Mouse (Mus musculus): Measurements from ENCODE around the gene Homer2. TPM values are rescaled to one million over a fixed set of nuclear protein-coding genes. Genes with fewer than 3 reads are reported as not detected.

The Homer2 gene
- polyA plus RNA-seq, 1 experiment from 2014 or later = 30.5 TPM

DNA sequence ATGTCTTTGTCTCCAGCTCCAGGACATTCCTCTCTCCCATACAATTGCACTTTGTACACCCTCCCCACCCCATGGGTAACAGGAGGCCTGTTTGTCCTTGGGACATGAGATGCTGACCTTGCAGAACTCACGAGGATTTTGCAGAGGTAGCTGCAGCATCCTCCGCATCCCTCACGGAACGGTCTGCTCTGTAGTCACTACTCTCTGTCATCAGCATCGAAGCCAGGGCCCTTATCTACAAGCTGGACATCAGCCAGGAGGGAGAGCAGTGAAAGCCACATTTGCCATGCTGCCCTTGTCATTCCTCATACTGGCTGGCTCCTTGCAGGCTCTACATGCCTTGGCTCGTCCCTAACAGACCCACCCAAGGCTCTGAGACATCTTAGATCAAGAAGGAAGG lies 66.2 kb downstream of the Homer2 start:
- Histone ChIP-seq H3K9me3 (no peaks in the 10 kb centered on the region), H3K9ac (no peak overlapping the region), H3K4me2 (replicated peaks) (no peak overlapping the region), H3K4me3 (no peak overlapping the region), H3K4me1 (no peaks in the 10 kb centered on the region), H3K36me3 (no peaks in the 10 kb centered on the region), H3K27me3 (no peaks in the 10 kb centered on the region), H3K27ac (no peak overlapping the region)
- ATAC-seq (ENCODE audit: insufficient number of reproducible peaks, insufficient read depth, low FRiP score, low TSS enrichment) = no peak
- WGBS = 78% methylated on average over 6 of the region's 6 CpGs

GRCm38 (mm10) chr7:81632586-81632985 lies 74.7 kb downstream of the Homer2 start:
- no peak for ATAC-seq (ENCODE audit: insufficient number of reproducible peaks, insufficient read depth, low FRiP score, low TSS enrichment)
- 80% methylated on average over 6 of the region's 6 CpGs for WGBS
- H3K4me2 ChIP-seq (replicated peaks) = no peak overlapping the region

GRCm38 (mm10) chr7:81631261-81631660 lies 76.1 kb downstream of the Homer2 start:
- Histone ChIP-seq H3K9me3 (no peaks in the 10 kb centered on the region), H3K4me2 (replicated peaks) (no peak overlapping the region), H3K27ac (no peak overlapping the region), H3K4me1 (no peaks in the 10 kb centered on the region), H3K4me3 (no peak overlapping the region), H3K36me3 (no peaks in the 10 kb centered on the region), H3K9ac (no peak overlapping the region), H3K27me3 (no peaks in the 10 kb centered on the region)
- 87% methylated on average over 8 of the region's 8 CpGs for WGBS
- ATAC-seq (ENCODE audit: insufficient number of reproducible peaks, insufficient read depth, low FRiP score, low TSS enrichment) = no peak

More at GRCm38 (mm10) chr7:81632586-81632985, 74.7 kb downstream of the Homer2 start:
- Histone ChIP-seq H3K4me3 (no peak overlapping the region), H3K9ac (no peak overlapping the region), H3K9me3 (no peaks in the 10 kb centered on the region), H3K27me3 (no peaks in the 10 kb centered on the region), H3K36me3 (no peaks in the 10 kb centered on the region), H3K4me1 (no peaks in the 10 kb centered on the region), H3K27ac (no peak overlapping the region)

DNA sequence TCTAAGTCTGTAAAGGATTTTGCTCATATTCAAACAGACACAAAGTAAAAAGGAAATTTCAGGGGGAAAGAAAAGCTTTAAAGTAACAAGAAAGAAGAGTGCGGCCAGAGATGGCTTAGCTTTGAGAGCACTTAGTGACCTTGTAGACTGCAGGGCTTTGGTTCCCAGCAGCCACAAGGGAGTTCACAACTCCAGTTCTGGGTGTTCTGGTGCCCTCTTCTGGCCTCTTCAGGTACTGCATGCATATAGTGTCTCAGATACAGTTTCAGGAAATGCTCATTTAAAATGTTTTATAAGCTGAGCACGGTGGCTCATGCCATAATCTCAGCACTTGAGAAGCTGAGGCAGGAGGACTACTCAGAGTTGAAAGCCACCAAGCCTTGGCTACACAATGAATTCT lies 80.9 kb downstream of the Homer2 start:
- H3K4me1 ChIP-seq = no peaks in the 10 kb centered on the region
- 87% methylated on average over 2 of the region's 2 CpGs for WGBS
- H3K27me3 ChIP-seq = no peaks in the 10 kb centered on the region
- H3K9me3 ChIP-seq = no peaks in the 10 kb centered on the region
- H3K4me3 ChIP-seq = no peak overlapping the region
- no peak overlapping the region for H3K9ac ChIP-seq
- no peak for ATAC-seq (ENCODE audit: insufficient number of reproducible peaks, insufficient read depth, low FRiP score, low TSS enrichment)
- H3K4me2 ChIP-seq (replicated peaks) = no peak overlapping the region
- H3K36me3 ChIP-seq = no peaks in the 10 kb centered on the region
- no peak overlapping the region for H3K27ac ChIP-seq

- no peaks in the 10 kb centered on the region for H3K9me3 ChIP-seq
- no peak overlapping the region for H3K4me2 ChIP-seq (replicated peaks)
- no peaks in the 10 kb centered on the region for H3K4me1 ChIP-seq
- H3K27me3 ChIP-seq = no peaks in the 10 kb centered on the region
- H3K9ac ChIP-seq = no peak overlapping the region
- ATAC-seq (ENCODE audit: insufficient number of reproducible peaks, insufficient read depth, low FRiP score, low TSS enrichment) = no peak
- H3K27ac ChIP-seq = no peak overlapping the region
- no peaks in the 10 kb centered on the region for H3K36me3 ChIP-seq
- WGBS = 82% methylated on average over 6 of the region's 6 CpGs
- H3K4me3 ChIP-seq = no peak overlapping the region
Observed at GRCm38 (mm10) chr7:81623767-81624166, 83.6 kb downstream of the Homer2 start.

DNA sequence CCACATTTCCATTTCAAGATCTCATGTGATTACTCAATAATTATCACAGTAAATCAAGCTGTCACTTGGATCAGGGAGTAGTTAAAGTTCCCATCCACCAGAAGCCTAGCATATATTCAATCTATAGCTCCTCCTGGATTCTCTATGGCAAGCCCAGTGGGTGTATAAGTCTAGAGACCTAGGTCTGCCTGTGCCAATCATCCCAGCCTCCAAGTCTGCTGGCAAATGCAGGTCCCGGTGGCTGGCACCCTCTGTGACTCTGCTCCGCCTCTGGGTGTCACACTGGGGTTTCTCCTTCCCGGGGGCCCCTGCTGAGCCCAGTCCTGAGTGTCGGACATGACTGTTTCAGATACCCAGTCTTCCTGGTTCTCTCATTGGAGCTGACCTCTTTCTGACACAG lies 84.5 kb downstream of the Homer2 start:
- WGBS = 82% methylated on average over 4 of the region's 4 CpGs
- no peaks in the 10 kb centered on the region for H3K9me3 ChIP-seq
- no peak overlapping the region for H3K4me2 ChIP-seq (replicated peaks)
- no peak overlapping the region for H3K4me3 ChIP-seq
- ATAC-seq (ENCODE audit: insufficient number of reproducible peaks, insufficient read depth, low FRiP score, low TSS enrichment) = no peak
- no peak overlapping the region for H3K9ac ChIP-seq
- no peaks in the 10 kb centered on the region for H3K4me1 ChIP-seq
- H3K36me3 ChIP-seq = no peaks in the 10 kb centered on the region
- H3K27ac ChIP-seq = no peak overlapping the region
- H3K27me3 ChIP-seq = no peaks in the 10 kb centered on the region

GRCm38 (mm10) chr7:81615031-81615430 lies 92.3 kb downstream of the Homer2 start:
- Histone ChIP-seq H3K4me3 (no peak overlapping the region), H3K4me2 (replicated peaks) (no peak overlapping the region), H3K4me1 (no peaks in the 10 kb centered on the region), H3K9ac (no peak overlapping the region), H3K27ac (no peak overlapping the region), H3K27me3 (no peaks in the 10 kb centered on the region), H3K9me3 (no peaks in the 10 kb centered on the region), H3K36me3 (no peaks in the 10 kb centered on the region)
- 80% methylated on average over 9 of the region's 9 CpGs for WGBS
- no peak for ATAC-seq (ENCODE audit: insufficient number of reproducible peaks, insufficient read depth, low FRiP score, low TSS enrichment)

DNA sequence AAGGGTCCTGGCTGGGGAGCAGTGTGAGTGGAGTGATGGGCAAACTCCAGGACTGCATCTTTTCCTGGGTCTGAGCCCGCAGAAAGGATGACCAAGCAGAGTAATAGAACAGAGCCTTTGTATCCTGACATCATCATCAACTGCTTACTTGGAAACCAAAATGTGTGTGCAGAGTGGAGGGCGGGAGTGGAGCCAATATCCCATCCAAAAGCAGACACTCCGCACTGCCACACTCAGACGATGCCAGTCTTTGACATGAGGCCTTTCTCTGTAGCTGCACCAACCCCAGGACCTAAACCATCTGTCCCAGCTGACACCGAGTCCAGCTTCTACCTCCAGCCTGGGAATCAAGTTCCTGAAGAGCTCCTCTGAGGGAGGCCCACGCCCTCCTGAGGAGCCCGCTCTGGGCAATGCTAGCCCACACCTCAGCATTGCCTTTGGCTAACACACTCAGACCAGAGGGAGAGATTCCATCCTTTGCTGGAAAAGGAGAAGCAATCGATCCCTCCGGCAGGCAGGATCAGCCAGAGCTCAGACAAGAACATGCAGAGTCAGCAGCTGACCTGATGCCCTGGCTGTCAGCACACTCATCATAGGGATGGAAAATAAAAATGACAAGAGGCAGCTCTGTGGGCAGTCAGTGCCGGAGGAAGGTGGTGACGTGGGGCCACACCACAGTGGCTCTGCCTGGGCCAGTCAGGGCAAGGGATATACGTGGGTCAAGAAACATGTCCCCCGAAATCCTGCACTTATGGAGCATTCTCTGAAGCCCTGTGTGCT lies 94.3 kb downstream of the Homer2 start:
- no peak overlapping the region for H3K4me3 ChIP-seq

GRCm38 (mm10) chr7:81610125-81610524 lies 97.2 kb downstream of the Homer2 start:
- ATAC-seq (ENCODE audit: insufficient number of reproducible peaks, insufficient read depth, low FRiP score, low TSS enrichment) = no peak
- no peaks in the 10 kb centered on the region for H3K9me3 ChIP-seq
- no peak overlapping the region for H3K4me3 ChIP-seq
- no peak overlapping the region for H3K9ac ChIP-seq
- no peaks in the 10 kb centered on the region for H3K4me1 ChIP-seq
- H3K4me2 ChIP-seq (replicated peaks) = no peak overlapping the region
- no peak overlapping the region for H3K27ac ChIP-seq
- no peaks in the 10 kb centered on the region for H3K27me3 ChIP-seq
- H3K36me3 ChIP-seq = no peaks in the 10 kb centered on the region
- WGBS = 63% methylated on average over 18 of the region's 18 CpGs

More for the DNA sequence above, 94.3 kb downstream of the Homer2 start:
- H3K27me3 ChIP-seq = no peaks in the 10 kb centered on the region
- no peak overlapping the region for H3K9ac ChIP-seq
- 76% methylated on average over 13 of the region's 13 CpGs for WGBS
- ATAC-seq (ENCODE audit: insufficient number of reproducible peaks, insufficient read depth, low FRiP score, low TSS enrichment) = no peak
- no peak overlapping the region for H3K27ac ChIP-seq
- no peaks in the 10 kb centered on the region for H3K4me1 ChIP-seq
- no peak overlapping the region for H3K4me2 ChIP-seq (replicated peaks)
- H3K36me3 ChIP-seq = no peaks in the 10 kb centered on the region
- no peaks in the 10 kb centered on the region for H3K9me3 ChIP-seq

DNA sequence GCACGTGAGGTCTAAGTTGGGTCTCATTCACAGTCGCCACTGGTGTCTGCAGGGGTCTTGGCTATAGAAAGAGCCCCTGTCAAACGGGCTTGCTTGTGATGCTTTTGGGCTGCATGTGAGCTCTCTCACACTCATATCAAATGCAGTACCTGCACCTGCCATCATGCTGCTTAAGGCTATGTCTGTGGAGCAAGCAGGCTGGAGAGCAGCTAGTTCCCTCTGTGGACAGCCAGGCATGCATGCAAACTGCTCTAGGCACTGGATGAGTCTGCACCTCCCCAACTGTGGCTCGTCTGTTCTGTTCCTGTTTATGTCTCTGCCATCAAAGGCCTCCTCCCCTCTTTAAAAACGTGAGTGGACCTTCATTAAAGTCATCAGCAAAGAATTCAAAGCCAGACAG lies 100.9 kb downstream of the Homer2 start:
- H3K27me3 ChIP-seq = no peaks in the 10 kb centered on the region
- 64% methylated on average over 5 of the region's 5 CpGs for WGBS
- no peak overlapping the region for H3K4me2 ChIP-seq (replicated peaks)
- no peak for ATAC-seq (ENCODE audit: insufficient number of reproducible peaks, insufficient read depth, low FRiP score, low TSS enrichment)
- H3K27ac ChIP-seq = no peak overlapping the region
- no peaks in the 10 kb centered on the region for H3K4me1 ChIP-seq
- no peaks in the 10 kb centered on the region for H3K36me3 ChIP-seq
- H3K9me3 ChIP-seq = no peaks in the 10 kb centered on the region
- no peak overlapping the region for H3K4me3 ChIP-seq
- H3K9ac ChIP-seq = no peak overlapping the region

DNA sequence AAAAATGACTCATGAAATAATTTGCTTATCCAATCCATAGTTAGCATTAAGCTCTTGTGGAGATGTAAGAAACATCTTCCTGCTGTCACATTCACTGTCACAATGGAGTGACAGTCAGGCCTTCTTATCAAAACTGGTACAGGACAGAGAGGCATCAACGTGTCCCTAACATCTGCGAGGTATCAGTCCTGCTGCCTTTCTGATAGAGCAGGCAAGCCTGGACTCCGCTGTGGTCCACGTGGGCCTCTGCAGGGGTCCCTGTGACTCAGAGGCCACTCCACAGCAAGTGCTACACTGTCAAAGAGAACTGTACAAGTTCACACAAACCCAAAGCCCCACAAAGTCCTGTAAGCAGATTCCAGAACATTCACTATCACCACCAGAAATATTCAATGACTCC lies 101.8 kb downstream of the Homer2 start:
- no peaks in the 10 kb centered on the region for H3K4me1 ChIP-seq
- no peaks in the 10 kb centered on the region for H3K36me3 ChIP-seq
- H3K9me3 ChIP-seq = no peaks in the 10 kb centered on the region
- H3K27me3 ChIP-seq = no peaks in the 10 kb centered on the region
- H3K9ac ChIP-seq = no peak overlapping the region
- no peak overlapping the region for H3K4me2 ChIP-seq (replicated peaks)
- no peak overlapping the region for H3K4me3 ChIP-seq
- WGBS = 74% methylated on average over 4 of the region's 4 CpGs
- ATAC-seq (ENCODE audit: insufficient number of reproducible peaks, insufficient read depth, low FRiP score, low TSS enrichment) = no peak
- no peak overlapping the region for H3K27ac ChIP-seq

GRCm38 (mm10) chr7:81604991-81605390 lies 102.3 kb downstream of the Homer2 start:
- Histone ChIP-seq H3K27me3 (no peaks in the 10 kb centered on the region), H3K27ac (no peak overlapping the region), H3K36me3 (no peaks in the 10 kb centered on the region), H3K9ac (no peak overlapping the region), H3K4me2 (replicated peaks) (no peak overlapping the region), H3K4me3 (no peak overlapping the region), H3K9me3 (no peaks in the 10 kb centered on the region), H3K4me1 (no peaks in the 10 kb centered on the region)
- ATAC-seq (ENCODE audit: insufficient number of reproducible peaks, insufficient read depth, low FRiP score, low TSS enrichment) = no peak
- WGBS = 76% methylated on average over 5 of the region's 5 CpGs

All from embryonic facial prominence, embryonic 12.5 days (tissue).